Mouse (Mus musculus) retina, postnatal 1 day (tissue): ENCODE measurements around the gene 4933428G20Rik.
A peak's percentile ranks its signal among the peaks of the same experiment; 100 is the strongest.

ENCODE experiments used
- DNase-seq: peaks from one replicate; pipeline ENCODE4 v3.0.0-alpha.2; 2012

4933428G20Rik gene

GRCm38 (mm10) chr11:97499865-97500719 is at the start of gene 4933428G20Rik:
Gene 4933428G20Rik (minus strand): TSS chr11:97500340.
- peak; percentile 53 for DNase-seq

- no peak for DNase-seq
Measured at GRCm38 (mm10) chr11:97548757-97549156, 48.6 kb upstream of the 4933428G20Rik start.

GRCm38 (mm10) chr11:97547957-97548706 is 48.0 kb upstream of the 4933428G20Rik start:
- no peak for DNase-seq

- DNase-seq, result peak; percentile 82
Measured at GRCm38 (mm10) chr11:97546804-97547411, 46.8 kb upstream of the 4933428G20Rik start.

- DNase-seq, result no peak
Measured at GRCm38 (mm10) chr11:97545808-97546560, 45.8 kb upstream of the 4933428G20Rik start.

- DNase-seq, result no peak
Measured at GRCm38 (mm10) chr11:97543883-97544282, 43.7 kb upstream of the 4933428G20Rik start.

- DNase-seq, result peak; percentile 59
Measured at GRCm38 (mm10) chr11:97543181-97543733, 43.1 kb upstream of the 4933428G20Rik start.

- DNase-seq, result no peak
Measured at GRCm38 (mm10) chr11:97542171-97543150, 42.3 kb upstream of the 4933428G20Rik start.

GRCm38 (mm10) chr11:97540604-97541003 is 40.5 kb upstream of the 4933428G20Rik start:
- DNase-seq, result peak; percentile 88

GRCm38 (mm10) chr11:97540136-97540535 is 40.0 kb upstream of the 4933428G20Rik start:
- DNase-seq, result no peak

GRCm38 (mm10) chr11:97539622-97540021 is 39.5 kb upstream of the 4933428G20Rik start:
- DNase-seq, result peak; percentile 48

- DNase-seq, result no peak
Measured at GRCm38 (mm10) chr11:97537580-97538089, 37.5 kb upstream of the 4933428G20Rik start.

GRCm38 (mm10) chr11:97536835-97537579 is 36.9 kb upstream of the 4933428G20Rik start:
- peak; percentile 72 for DNase-seq

- DNase-seq, result no peak
Measured at GRCm38 (mm10) chr11:97536083-97536747, 36.1 kb upstream of the 4933428G20Rik start.

GRCm38 (mm10) chr11:97535660-97536059 is 35.5 kb upstream of the 4933428G20Rik start:
- DNase-seq, result no peak

- no peak for DNase-seq
Measured at GRCm38 (mm10) chr11:97535308-97535630, 35.1 kb upstream of the 4933428G20Rik start.

GRCm38 (mm10) chr11:97534442-97535307 is 34.5 kb upstream of the 4933428G20Rik start:
- peak; percentile 44 for DNase-seq

GRCm38 (mm10) chr11:97533653-97534052 is 33.5 kb upstream of the 4933428G20Rik start:
- no peak for DNase-seq
